Mouse (Mus musculus): ENCODE measurements around the gene Zfyve28.

DNA sequence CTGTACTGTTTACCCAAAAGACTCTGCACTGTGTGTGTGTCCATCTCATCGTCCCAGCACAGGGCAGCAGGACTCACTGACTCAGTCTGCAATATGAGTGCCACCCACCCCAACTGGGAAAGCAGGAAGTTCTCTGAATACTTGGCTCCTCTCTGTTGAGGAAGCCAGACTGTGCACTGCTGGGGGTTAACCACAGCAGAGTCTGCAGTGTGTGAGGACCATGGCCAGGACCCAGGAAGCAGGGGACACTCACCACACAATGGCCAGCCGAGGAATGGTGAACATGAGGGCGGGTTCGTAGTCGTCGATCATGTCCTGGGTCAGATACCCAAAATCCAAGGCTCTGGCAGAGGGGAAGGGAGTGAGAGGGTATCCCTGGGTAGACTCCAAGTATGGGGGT lies 56.3 kb downstream of the Zfyve28 start:
- no peak for TF ChIP-seq EP300 (IDR thresholded peaks at IDR 0.05; ENCODE audit: insufficient read depth, low read depth, low read length)
- TF ChIP-seq CTCF (IDR thresholded peaks at IDR 0.05; ENCODE audit: low read depth, low read length), result no peak
